Mouse (Mus musculus) neutrophil, adult 83 days (primary cell): Measurements from ENCODE around the gene Zfp950. TPM values are rescaled to one million over a fixed set of nuclear protein-coding genes. Genes with fewer than 3 reads are reported as not detected.

Source experiments
- total RNA-seq, 2 experiments: library from RNA; stranded (reverse); gene quantifications; one replicate each; pipeline ENCODE4 v1.2.4; 2023

Gene Zfp950
- 10 to 100 TPM in 1 of 2 experiments, 1 to 10 TPM in 1; 8.9 to 13.1 TPM for total RNA-seq

DNA sequence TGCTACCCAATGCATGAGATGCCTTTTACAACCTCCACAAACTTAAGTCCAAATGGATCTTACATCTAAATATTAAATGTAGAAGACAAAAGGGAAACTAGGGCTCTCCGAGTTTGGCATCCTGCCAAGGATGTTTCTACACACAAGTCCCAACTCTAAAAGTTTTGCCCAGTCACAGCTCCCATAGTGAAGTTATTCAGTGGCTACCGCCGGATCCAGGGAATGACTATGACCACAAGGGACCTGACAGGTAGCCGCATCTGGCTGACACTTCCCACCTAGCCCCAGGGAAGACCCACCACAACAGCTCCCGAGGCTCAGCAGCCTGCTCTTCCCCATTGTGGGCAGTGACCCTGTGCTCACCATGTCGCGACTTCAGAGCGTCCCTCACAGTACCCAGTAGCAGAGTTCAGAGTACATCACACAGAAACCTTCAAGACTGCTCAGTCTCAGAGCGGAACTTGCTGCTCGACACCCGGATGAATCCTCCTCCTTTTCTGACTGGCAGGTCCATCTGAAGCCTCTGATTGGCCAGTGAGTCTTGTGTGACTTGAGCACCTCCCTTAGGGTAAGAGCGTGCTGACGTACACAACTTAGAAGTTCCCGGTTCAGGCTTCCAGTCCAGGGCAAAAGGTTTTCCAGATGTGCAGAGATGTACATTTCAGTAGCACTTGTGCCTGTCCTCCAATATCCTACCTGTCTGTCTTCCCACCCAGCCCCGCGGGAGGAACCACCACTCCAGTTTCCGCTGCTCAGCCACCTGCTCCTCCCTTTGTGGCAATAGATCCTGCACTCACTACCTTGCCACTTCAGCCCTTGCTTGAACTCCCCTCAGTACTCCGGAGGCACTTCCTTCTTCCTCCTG, at the start of gene Zfp950:
Zfp950 (minus strand) TSS at position 499 of the 865 bp plus-strand sequence.

GRCm38 (mm10) chr19:61183590-61183989, 43.0 kb upstream of the Zfp950 start, which contains the start of gene Gm6020:
Gene Gm6020, plus strand, starts transcription at chr19:61183890.

GRCm38 (mm10) chr19:61175756-61176324, 35.2 kb upstream of the Zfp950 start, which contains the start of gene Gm7102:
Gene Gm7102, minus strand, starts transcription at chr19:61176309.

Other genes starting within 250 kb of the Zfp950 start
- gene Gm7102, start 35.5 kb upstream of the Zfp950 start, total RNA-seq, result not detected
- gene Gm6020, start 43.0 kb upstream of the Zfp950 start, total RNA-seq, result not detected
- gene Csf2ra, start 87.6 kb upstream of the Zfp950 start, total RNA-seq, result 100 to 1,000 TPM; 924 to 969 TPM
- not detected for gene Gm21060, start 156.2 kb upstream of the Zfp950 start, total RNA-seq